Mouse (Mus musculus) spleen, postnatal 14 days (tissue): ENCODE measurements around the gene Ifi211.
"Not testable (repeated sequence)": the region's sequence is repeated elsewhere in the genome, so short reads cannot be mapped to it uniquely, and the experiment has no call there.

Source experiments
- DNase-seq, 2 experiments: peaks; one replicate each; pipeline ENCODE4 v3.0.0; 2021 to 2022; ENCODE audit warnings: low spot score in 2 of 2

The Ifi211 gene

GRCm38 (mm10) chr1:173912548-173913255 lies at the start of gene Ifi211:
Gene Ifi211 (minus strand): TSS chr1:173913046.
- DNase-seq, result not testable (repeated sequence)

GRCm38 (mm10) chr1:173961491-173961890 lies 48.6 kb upstream of the Ifi211 start:
- not testable (repeated sequence) for DNase-seq

GRCm38 (mm10) chr1:173959998-173960397 lies 47.2 kb upstream of the Ifi211 start:
- not testable (repeated sequence) for DNase-seq

GRCm38 (mm10) chr1:173955839-173956527 lies 43.1 kb upstream of the Ifi211 start:
- not testable (repeated sequence) for DNase-seq

DNA sequence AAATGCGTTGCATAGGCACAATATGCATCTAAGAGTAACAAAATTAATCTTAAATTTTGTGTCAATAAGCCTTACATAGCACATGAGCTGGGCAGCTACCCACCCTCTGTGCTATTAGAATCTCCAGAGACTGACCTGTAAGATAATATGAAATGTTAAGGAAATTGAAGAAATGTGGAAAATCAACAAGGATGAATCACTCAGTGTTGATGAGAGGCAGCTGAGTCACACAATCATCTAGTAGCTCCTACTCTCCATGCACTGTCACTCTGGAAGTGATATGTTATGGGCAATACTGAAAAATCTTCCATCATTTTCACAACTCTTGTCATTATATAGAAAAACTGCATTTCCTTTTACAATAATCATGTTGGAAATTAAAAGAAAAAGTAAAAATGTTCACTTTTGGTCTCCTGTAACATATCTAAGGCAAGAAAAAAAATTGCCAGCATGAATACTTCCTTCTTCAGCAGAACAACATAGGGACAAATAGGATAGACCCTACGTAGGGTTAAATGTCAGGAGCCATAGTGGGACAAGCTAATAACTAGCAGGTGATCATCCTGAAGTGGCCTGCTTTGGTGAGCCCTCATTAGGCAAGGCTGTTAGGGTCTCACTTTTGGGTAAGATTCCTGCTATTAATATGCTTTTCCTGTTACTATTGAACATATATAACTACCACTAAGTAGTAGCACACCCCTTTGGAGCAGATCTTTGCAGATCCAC lies 42.4 kb upstream of the Ifi211 start:
- DNase-seq, result no peak

- no peak for DNase-seq
These were observed 40.7 kb upstream of the Ifi211 start for GRCm38 (mm10) chr1:173953563-173953962.

DNA sequence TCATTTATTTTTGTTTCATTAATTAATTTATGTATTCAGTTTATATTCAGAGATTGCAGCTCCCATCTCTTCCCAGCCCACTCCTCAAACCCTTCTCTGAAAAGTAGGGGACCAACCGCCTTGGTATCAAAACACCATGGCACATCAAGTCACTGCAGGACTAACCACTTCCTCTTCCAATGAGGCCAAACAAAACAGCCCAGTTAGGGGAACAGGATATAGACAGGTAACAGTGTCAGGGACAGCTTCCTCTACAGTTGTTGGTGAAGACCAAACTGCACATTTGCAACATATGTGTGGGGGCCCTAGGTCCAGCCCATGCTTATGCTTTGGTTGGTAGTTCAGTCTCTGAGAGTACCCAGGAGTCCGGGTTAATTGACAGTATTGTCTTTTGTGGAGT lies 36.2 kb upstream of the Ifi211 start:
- not testable (repeated sequence) for DNase-seq

GRCm38 (mm10) chr1:173942780-173943066 lies 29.9 kb upstream of the Ifi211 start:
- not testable (repeated sequence) for DNase-seq

DNA sequence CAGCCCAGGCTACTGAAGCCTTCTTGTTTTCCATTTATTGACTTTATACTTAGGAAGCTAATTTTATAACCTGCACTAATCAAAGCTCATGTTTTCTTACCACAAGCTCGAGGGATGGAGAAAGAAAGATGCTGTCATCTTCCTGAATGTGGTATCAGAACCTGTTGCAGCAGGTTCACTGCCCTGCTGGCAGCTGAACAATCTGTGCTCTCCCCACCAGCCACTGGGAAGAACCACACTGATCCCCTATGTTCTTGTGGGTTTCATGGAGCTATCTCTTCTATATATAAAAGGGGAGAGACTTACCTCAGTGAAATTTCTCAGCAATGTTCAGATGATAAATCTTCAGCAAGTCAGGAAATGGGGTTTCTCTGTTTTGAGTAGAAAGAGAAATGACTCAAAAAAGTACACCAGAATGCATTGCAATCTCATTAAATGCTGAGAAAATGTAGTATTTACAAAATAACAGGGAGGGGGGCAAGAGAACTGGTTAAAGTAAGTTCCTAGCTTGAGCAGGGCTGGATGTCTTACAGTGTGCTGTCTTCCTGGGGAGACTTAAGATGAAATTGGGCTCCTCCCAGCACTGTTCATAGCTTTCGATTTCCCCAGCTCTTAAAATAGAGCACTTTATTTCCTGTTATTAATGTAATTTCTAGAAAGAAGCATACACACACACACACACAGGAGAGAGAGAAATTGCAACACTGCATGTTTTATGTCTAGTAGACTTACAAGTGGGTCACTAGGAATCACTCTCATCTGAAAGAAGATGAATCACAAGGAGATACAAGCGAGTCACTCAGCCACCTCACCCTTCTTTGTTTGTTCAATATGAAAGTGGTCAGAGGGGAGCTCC lies 29.3 kb upstream of the Ifi211 start, which contains the start of the genes Mndal and Ifi203:
Gene Mndal, minus strand, starts transcription at position 568 of the 856 bp plus-strand sequence.
Gene Ifi203, minus strand, starts transcription at position 749 of the 856 bp plus-strand sequence.
- not testable (repeated sequence) for DNase-seq

DNA sequence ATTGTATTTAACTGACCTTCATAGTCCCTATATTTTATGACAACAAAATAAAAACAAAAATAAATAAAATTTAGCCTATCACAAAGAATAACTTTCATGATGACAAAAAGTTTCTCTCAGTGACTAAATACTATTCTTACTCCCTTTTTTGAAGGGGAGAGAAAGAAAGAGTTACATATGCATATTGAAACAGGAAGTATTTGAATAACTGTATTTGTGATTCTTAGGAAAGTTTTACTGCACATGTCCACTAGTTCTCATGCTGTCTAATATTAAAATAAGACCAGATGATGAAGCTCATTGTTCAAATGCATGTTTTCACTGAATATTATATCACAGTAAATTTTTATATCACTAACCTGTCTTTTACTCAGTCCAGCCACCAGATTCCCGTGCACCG lies 28.7 kb upstream of the Ifi211 start:
- not testable (repeated sequence) for DNase-seq

DNA sequence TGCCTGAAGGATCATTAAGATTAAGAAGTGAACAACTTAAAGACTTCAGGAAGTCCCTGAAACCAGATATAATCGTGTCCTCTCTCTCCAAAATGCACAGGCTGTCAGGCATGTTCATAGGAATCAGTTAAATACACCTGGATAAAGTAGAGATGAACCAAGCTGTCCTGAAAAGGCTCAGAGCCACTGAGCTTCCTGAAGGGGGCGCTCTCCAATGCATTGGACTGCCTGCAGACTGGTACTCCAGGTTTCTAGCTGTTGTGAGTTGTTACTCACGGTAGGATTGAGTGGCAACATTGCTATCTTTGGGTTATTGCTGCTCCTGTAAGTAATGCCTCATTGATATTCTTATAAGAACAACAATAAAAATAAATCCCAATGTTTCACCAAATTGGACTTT lies 6.4 kb upstream of the Ifi211 start:
- DNase-seq, result not testable (repeated sequence)

- DNase-seq, result no peak
These were observed 1.7 kb upstream of the Ifi211 start for GRCm38 (mm10) chr1:173914559-173914958.

DNA sequence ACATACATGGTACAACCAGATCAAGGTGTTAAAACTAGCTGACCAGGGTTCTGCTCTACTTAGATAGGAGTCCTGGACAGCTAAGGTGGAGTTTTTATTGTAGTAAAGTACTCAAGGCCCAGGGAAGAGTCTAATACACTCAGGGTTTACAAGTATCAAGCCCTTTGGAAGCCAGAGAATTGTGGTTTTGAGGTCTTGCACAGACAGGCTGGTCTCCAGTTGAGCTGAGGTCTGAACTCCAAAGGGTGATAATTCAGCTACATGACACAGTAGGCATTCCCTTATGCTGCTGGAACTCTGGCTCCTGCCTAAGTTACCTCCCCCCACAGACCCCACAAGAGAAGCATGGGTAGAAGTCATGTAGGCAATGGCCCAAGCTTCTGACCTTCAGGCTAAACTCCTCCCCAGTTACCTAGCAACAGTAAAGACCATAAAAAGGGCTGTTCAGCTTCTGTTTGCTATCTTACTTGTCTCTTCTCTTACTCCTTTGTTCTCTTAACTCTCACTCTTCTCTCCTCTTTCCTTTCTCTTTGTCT lies 478 bp upstream of the Ifi211 start:
- DNase-seq, result not testable (repeated sequence)

DNA sequence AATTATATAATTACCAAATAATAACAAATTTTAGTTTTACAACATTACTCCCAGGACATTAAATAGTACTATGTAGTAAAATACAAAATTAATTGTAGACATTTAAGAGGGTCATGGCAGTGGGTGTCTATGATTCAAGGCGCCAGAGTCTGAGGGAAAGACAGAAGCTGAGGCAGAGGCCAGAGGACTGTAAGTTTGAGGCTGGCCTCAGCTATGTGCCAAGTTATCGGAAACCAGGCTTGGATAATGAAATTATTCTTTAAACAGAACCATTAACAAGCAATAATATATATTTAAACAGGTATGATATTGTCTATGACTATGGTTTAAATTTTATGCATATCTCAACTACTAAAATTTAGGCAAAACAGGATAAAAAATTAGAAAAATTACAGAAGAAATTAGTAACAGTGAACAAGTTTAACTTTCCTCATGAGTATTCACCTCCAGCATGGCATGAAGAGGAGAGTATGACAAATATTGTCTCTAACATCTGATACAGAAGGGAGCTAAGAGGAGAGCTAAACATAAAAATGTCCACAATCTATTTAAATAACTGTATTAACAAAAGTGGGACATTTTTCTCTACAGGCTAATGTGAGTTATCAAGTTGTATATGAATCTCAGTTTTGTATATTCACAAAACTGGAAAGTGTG lies 910 bp downstream of the Ifi211 start:
- DNase-seq, result no peak

GRCm38 (mm10) chr1:173908390-173908789 lies 4.5 kb downstream of the Ifi211 start:
- not testable (repeated sequence) for DNase-seq

GRCm38 (mm10) chr1:173905885-173906284 lies 7.0 kb downstream of the Ifi211 start:
- not testable (repeated sequence) for DNase-seq

GRCm38 (mm10) chr1:173889741-173890140 lies 23.1 kb downstream of the Ifi211 start:
- not testable (repeated sequence) for DNase-seq

GRCm38 (mm10) chr1:173887026-173887787 lies 25.6 kb downstream of the Ifi211 start:
- not testable (repeated sequence) for DNase-seq

DNA sequence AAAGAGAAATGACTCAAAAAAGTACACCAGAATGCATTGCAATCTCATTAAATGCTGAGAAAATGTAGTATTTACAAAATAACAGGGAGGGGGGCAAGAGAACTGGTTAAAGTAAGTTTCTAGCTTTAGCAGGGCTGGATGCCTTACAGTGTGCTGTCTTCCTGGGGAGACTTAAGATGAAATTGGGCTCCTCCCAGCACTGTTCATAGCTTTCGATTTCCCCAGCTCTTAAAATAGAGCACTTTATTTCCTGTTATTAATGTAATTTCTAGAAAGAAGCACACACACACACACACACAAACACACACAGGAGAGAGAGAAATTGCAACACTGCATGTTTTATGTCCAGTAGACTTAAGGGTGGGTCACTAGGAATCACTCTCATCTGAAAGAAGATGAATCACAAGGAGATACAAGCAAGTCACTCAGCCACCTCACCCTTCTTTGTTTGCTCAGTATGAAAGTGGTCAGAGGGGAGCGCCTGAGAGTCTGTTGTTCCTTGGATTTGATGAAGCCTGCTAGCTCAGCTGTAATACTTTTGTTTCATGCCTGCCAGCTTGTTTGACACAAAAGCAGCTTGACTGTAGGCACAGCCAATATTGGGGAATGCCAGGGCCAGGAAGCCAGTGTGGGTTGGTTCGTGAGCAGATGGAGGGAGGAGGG lies 32.7 kb downstream of the Ifi211 start:
- not testable (repeated sequence) for DNase-seq
